Mouse (Mus musculus) hindbrain, embryonic 13.5 days (tissue): Measurements from ENCODE around the gene Tnfrsf1a. TPM values are rescaled to one million over a fixed set of nuclear protein-coding genes. Genes with fewer than 3 reads are reported as not detected.
A peak's percentile ranks its signal among the peaks of the same experiment; 100 is the strongest.

Experiments
- ATAC-seq: fragments of 200-750 bp; cut with Nextera tagmentation; 2 replicates; pipeline ENCODE4 v1.8.0; 2017; ENCODE audit warnings: moderate TSS enrichment; ENCODE audit not compliant: low FRiP score
- H3K27ac ChIP-seq: fragments of 300-500 bp; sonication (generic); 2 replicates; pipeline ENCODE4 v1.5.1; 2015; ENCODE audit warnings: inconsistent platforms, mild to moderate bottlenecking, moderate library complexity
- H3K27me3 ChIP-seq: fragments of 300-500 bp; sonication (generic); 2 replicates; pipeline ENCODE4 v1.6.1; 2015; ENCODE audit warnings: mild to moderate bottlenecking, inconsistent platforms
- H3K36me3 ChIP-seq: fragments of 300-500 bp; sonication (generic); 2 replicates; pipeline ENCODE4 v1.6.1; 2015; ENCODE audit warnings: mild to moderate bottlenecking, inconsistent platforms
- H3K4me1 ChIP-seq: fragments of 300-500 bp; sonication (generic); replicated peaks from 2 replicates; pipeline ENCODE4 v1.6.1; 2015; ENCODE audit warnings: inconsistent platforms
- H3K4me2 ChIP-seq: fragments of 300-500 bp; sonication (generic); 2 replicates; pipeline ENCODE4 v1.6.1; 2015; ENCODE audit warnings: inconsistent platforms, mild to moderate bottlenecking, moderate library complexity
- H3K4me3 ChIP-seq: fragments of 300-500 bp; sonication (generic); 2 replicates; pipeline ENCODE4 v1.5.1; 2015; ENCODE audit warnings: mild to moderate bottlenecking, inconsistent platforms
- H3K9ac ChIP-seq: fragments of 300-500 bp; sonication (generic); 2 replicates; pipeline ENCODE4 v1.6.1; 2015; ENCODE audit warnings: mild to moderate bottlenecking, inconsistent platforms
- H3K9me3 ChIP-seq: fragments of 300-500 bp; sonication (generic); 2 replicates; pipeline ENCODE4 v1.6.1; 2016; ENCODE audit warnings: inconsistent platforms
- WGBS: fragments of 180-500 bp; shearing (Covaris S2); methylation state at CpG from one replicate; pipeline ENCODE4 v1.1.7; 2015; 5-methylcytosine and 5-hydroxymethylcytosine counted together
- polyA plus RNA-seq: library from polyadenylated mRNA; unstranded; fragments of >200 nt; fragmentation: Nextera tagmentation; extraction: Ambion mirVana; gene quantifications from 2 replicates; pipeline ENCODE4 v1.2.1, GENCODE M21; 2015

Gene Tnfrsf1a
- polyA plus RNA-seq, 1 experiment from 2014 or later = 15.7 TPM

GRCm38 (mm10) chr6:125379781-125380180 is 30.6 kb downstream of the Tnfrsf1a start:
- no peak for ATAC-seq
- peak overlapping the region; percentile 39 for H3K4me3 ChIP-seq
- no peaks in the 10 kb centered on the region for H3K9me3 ChIP-seq
- peak overlapping the region; percentile 65 for H3K4me2 ChIP-seq
- peaks cover 72% of the 10 kb centered on the region for H3K27me3 ChIP-seq
- H3K9ac ChIP-seq = peak overlapping the region; percentile 60; the same call in 1 of the 2 replicates
- H3K27ac ChIP-seq = no peak overlapping the region
- WGBS = 4% methylated on average over 9 of the region's 9 CpGs
- H3K4me1 ChIP-seq = peaks cover 37% of the 10 kb centered on the region
- no peaks in the 10 kb centered on the region for H3K36me3 ChIP-seq

- peak; percentile 9; the same call in 1 of the 2 replicates for ATAC-seq
- 14% methylated on average over 36 of the region's 40 CpGs for WGBS
- no peaks in the 10 kb centered on the region for H3K36me3 ChIP-seq
- H3K4me1 ChIP-seq = peaks cover 42% of the 10 kb centered on the region
- H3K4me2 ChIP-seq = peak within 1 kb of the TSS; percentile 65
- H3K9me3 ChIP-seq = no peaks in the 10 kb centered on the region
- peak within 1 kb of the TSS; percentile 39 for H3K4me3 ChIP-seq
- no peak within 1 kb of the TSS for H3K27ac ChIP-seq
- peaks cover 67% of the 10 kb centered on the region for H3K27me3 ChIP-seq
- peak within 1 kb of the TSS; percentile 60 for H3K9ac ChIP-seq
These were observed 31.5 kb downstream of the Tnfrsf1a start, which contains the start of gene Plekhg6 for GRCm38 (mm10) chr6:125380372-125381360. Plekhg6 (minus strand) TSS chr6:125380793.

- H3K9me3 ChIP-seq = no peaks in the 10 kb centered on the region
- no peak overlapping the region for H3K9ac ChIP-seq
- ATAC-seq = no peak
- H3K4me1 ChIP-seq = peaks cover 38% of the 10 kb centered on the region
- no peaks in the 10 kb centered on the region for H3K36me3 ChIP-seq
- no peak overlapping the region for H3K4me3 ChIP-seq
- H3K27me3 ChIP-seq = peaks cover 62% of the 10 kb centered on the region
- no peak overlapping the region for H3K27ac ChIP-seq
- whole genome bisulfite sequencing = 75% methylated on average over 2 of the region's 2 CpGs
- H3K4me2 ChIP-seq = no peak overlapping the region
These were observed 32.9 kb downstream of the Tnfrsf1a start for GRCm38 (mm10) chr6:125382024-125382423.

- H3K4me2 ChIP-seq = no peak overlapping the region
- H3K27me3 ChIP-seq = peaks cover 29% of the 10 kb centered on the region
- no peak overlapping the region for H3K4me3 ChIP-seq
- no peak for ATAC-seq
- no peak overlapping the region for H3K9ac ChIP-seq
- no peak overlapping the region for H3K27ac ChIP-seq
- no peaks in the 10 kb centered on the region for H3K36me3 ChIP-seq
- H3K4me1 ChIP-seq = peaks cover 12% of the 10 kb centered on the region
- H3K9me3 ChIP-seq = no peaks in the 10 kb centered on the region
- 62% methylated on average over 11 of the region's 11 CpGs for WGBS
These were observed 36.2 kb downstream of the Tnfrsf1a start for GRCm38 (mm10) chr6:125385066-125385974.

- WGBS = 84% methylated on average over 6 of the region's 6 CpGs
- H3K4me2 ChIP-seq = no peak overlapping the region
- H3K36me3 ChIP-seq = no peaks in the 10 kb centered on the region
- no peak overlapping the region for H3K27ac ChIP-seq
- H3K4me3 ChIP-seq = no peak overlapping the region
- H3K27me3 ChIP-seq = peaks cover 21% of the 10 kb centered on the region
- peaks cover 6% of the 10 kb centered on the region; the same call in 1 of the 2 replicates for H3K4me1 ChIP-seq
- H3K9me3 ChIP-seq = no peaks in the 10 kb centered on the region
- H3K9ac ChIP-seq = no peak overlapping the region
- ATAC-seq = no peak
These were observed 36.9 kb downstream of the Tnfrsf1a start for GRCm38 (mm10) chr6:125386080-125386479.

GRCm38 (mm10) chr6:125389853-125390252 is 40.7 kb downstream of the Tnfrsf1a start:
- Histone ChIP-seq H3K27me3 (no peaks in the 10 kb centered on the region), H3K4me1 (peaks cover 5% of the 10 kb centered on the region; the same call in 1 of the 2 replicates), H3K4me3 (no peak overlapping the region), H3K9me3 (no peaks in the 10 kb centered on the region), H3K4me2 (no peak overlapping the region), H3K9ac (no peak overlapping the region), H3K36me3 (no peaks in the 10 kb centered on the region), H3K27ac (no peak overlapping the region)
- 92% methylated on average over 5 of the region's 5 CpGs for WGBS
- no peak for ATAC-seq

- 60% methylated on average over 14 of the region's 14 CpGs for WGBS
- H3K9ac ChIP-seq = no peak overlapping the region
- H3K27ac ChIP-seq = no peak overlapping the region
- ATAC-seq = no peak
- H3K9me3 ChIP-seq = no peaks in the 10 kb centered on the region
- H3K27me3 ChIP-seq = no peaks in the 10 kb centered on the region
- no peaks in the 10 kb centered on the region for H3K36me3 ChIP-seq
- no peak overlapping the region for H3K4me3 ChIP-seq
- H3K4me2 ChIP-seq = no peak overlapping the region
- H3K4me1 ChIP-seq = no peaks in the 10 kb centered on the region
These were observed 56.6 kb downstream of the Tnfrsf1a start for GRCm38 (mm10) chr6:125405461-125406382.

GRCm38 (mm10) chr6:125407224-125407623 is 58.1 kb downstream of the Tnfrsf1a start:
- no peaks in the 10 kb centered on the region for H3K27me3 ChIP-seq
- H3K9ac ChIP-seq = no peak overlapping the region
- H3K36me3 ChIP-seq = no peaks in the 10 kb centered on the region
- no peak for ATAC-seq
- H3K4me1 ChIP-seq = no peaks in the 10 kb centered on the region
- H3K4me3 ChIP-seq = no peak overlapping the region
- H3K9me3 ChIP-seq = no peaks in the 10 kb centered on the region
- H3K4me2 ChIP-seq = no peak overlapping the region
- H3K27ac ChIP-seq = no peak overlapping the region
- WGBS = 85% methylated on average over 7 of the region's 7 CpGs

GRCm38 (mm10) chr6:125407657-125408056 is 58.5 kb downstream of the Tnfrsf1a start:
- H3K9ac ChIP-seq = no peak overlapping the region

GRCm38 (mm10) chr6:125410551-125410950 is 61.4 kb downstream of the Tnfrsf1a start:
- no peaks in the 10 kb centered on the region for H3K27me3 ChIP-seq
- no peak for ATAC-seq
- no peaks in the 10 kb centered on the region for H3K9me3 ChIP-seq
- H3K4me2 ChIP-seq = no peak overlapping the region
- no peaks in the 10 kb centered on the region for H3K4me1 ChIP-seq
- no peaks in the 10 kb centered on the region for H3K36me3 ChIP-seq
- no peak overlapping the region for H3K4me3 ChIP-seq
- H3K9ac ChIP-seq = no peak overlapping the region
- 68% methylated on average over 11 of the region's 11 CpGs for WGBS
- no peak overlapping the region for H3K27ac ChIP-seq

More at GRCm38 (mm10) chr6:125407657-125408056, 58.5 kb downstream of the Tnfrsf1a start:
- WGBS = 97% methylated on average over 10 of the region's 10 CpGs
- ATAC-seq = no peak
- H3K4me2 ChIP-seq = no peak overlapping the region
- no peaks in the 10 kb centered on the region for H3K9me3 ChIP-seq
- H3K4me1 ChIP-seq = no peaks in the 10 kb centered on the region
- H3K27me3 ChIP-seq = no peaks in the 10 kb centered on the region
- H3K36me3 ChIP-seq = no peaks in the 10 kb centered on the region
- no peak overlapping the region for H3K4me3 ChIP-seq
- no peak overlapping the region for H3K27ac ChIP-seq

- WGBS = 71% methylated on average over 8 of the region's 8 CpGs
- H3K4me3 ChIP-seq = no peak overlapping the region
- no peaks in the 10 kb centered on the region for H3K9me3 ChIP-seq
- H3K27ac ChIP-seq = no peak overlapping the region
- no peaks in the 10 kb centered on the region for H3K4me1 ChIP-seq
- no peaks in the 10 kb centered on the region for H3K36me3 ChIP-seq
- H3K4me2 ChIP-seq = no peak overlapping the region
- no peak for ATAC-seq
- H3K27me3 ChIP-seq = no peaks in the 10 kb centered on the region
- no peak overlapping the region for H3K9ac ChIP-seq
These were observed 61.9 kb downstream of the Tnfrsf1a start for GRCm38 (mm10) chr6:125410995-125411547.
